Mouse (Mus musculus) embryo, embryonic 10.5 days (tissue): ENCODE measurements at regions not wholly inside any gene's neighbourhood (a gene's known extent, or its start where the extent isn't known, plus 50 kb on each side); places are given as distances from the start of the nearest gene placed in this dataset.

Experiments
- DNase-seq: peaks from one replicate; pipeline ENCODE4 v3.0.0-alpha.2; 2015; ENCODE audit warnings: low spot score

- DNase-seq: no peak
These were observed 129.0 kb upstream of the Tmem164 start for GRCm38 (mm10) chrX:142552196-142552595.

DNA sequence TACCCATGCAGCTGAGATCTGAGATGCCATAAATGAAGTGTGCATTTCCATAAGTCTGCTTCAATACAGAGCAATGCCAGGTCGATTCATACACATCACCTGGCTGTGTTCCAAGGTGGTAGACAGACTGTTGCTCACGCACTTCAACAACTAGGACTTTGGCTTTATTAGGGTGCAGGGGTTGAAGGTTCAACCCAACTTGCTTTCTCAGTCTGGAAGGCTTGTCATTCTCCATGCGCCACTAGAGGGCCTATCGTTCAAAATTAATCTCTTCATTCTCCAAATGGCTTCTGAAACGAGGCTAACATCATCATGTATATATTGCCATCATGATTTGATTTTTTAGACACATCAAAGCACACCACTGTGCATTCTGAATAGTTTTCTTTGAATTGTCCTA is 127.0 kb upstream of the Tmem164 start:
- DNase-seq: peak; percentile 55

GRCm38 (mm10) chrX:142557496-142557895 is 123.7 kb upstream of the Tmem164 start:
- no peak for DNase-seq

- DNase-seq: no peak
These were observed 120.8 kb upstream of the Tmem164 start for GRCm38 (mm10) chrX:142560209-142560912.

- DNase-seq: no peak
These were observed 119.4 kb upstream of the Tmem164 start for GRCm38 (mm10) chrX:142561788-142562187.

GRCm38 (mm10) chrX:142564186-142564585 is 117.0 kb upstream of the Tmem164 start:
- DNase-seq: no peak

GRCm38 (mm10) chrX:142571772-142572171 is 109.4 kb upstream of the Tmem164 start:
- no peak for DNase-seq

DNA sequence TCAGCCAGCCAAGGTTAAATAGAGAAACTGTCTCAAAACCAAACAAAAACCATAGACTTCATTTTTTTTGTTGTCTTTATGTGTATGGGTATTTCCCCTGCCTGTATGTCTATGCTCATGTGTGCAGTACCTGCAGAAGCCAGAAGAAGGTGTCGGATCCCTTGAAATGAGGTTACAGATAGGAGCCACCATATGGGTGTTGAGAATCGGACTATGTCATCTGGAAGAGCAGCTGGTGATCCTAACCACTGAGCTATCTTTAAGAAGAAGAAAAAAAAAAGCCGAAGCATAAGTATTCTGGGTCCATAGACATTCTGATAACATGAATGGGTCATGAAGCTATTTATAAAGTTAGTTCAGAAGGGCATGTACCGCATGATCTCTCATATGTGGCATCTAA is 107.2 kb upstream of the Tmem164 start:
- no peak for DNase-seq

DNA sequence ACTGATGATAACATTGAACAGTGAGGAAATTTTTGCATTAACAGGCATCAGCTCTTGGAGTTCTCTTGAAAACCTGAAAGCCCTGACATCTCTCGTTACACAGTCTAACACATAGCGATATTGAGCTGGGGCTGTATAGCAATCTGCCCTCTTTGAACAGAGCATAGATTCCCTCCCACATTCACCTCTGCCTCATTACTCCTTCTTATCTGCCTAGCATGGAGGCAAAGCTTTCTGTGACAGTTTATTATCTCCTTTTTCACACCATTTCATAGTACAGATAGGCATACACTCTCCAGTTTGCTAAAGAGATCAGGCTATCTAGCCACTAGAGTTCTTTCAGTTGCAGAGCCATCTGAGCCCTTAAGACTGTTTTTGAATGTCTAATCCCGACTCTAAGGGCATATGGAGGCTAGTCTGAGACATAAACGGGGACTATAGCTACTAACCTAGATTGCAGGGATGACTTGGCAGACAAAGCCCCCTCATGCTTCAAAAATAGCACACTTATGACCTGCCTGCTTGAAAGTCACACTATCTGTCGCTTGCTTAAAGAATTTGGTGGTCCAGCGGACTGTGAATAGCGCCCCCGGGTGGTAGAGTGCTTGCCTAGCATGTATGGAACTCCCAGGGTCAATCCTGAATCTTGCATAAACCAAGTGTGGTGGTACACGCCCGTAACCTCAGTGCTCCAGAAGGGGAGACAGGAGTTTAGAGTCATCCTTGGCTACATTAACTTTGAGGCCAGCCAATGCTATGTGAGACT is 106.1 kb upstream of the Tmem164 start:
- DNase-seq: no peak

DNA sequence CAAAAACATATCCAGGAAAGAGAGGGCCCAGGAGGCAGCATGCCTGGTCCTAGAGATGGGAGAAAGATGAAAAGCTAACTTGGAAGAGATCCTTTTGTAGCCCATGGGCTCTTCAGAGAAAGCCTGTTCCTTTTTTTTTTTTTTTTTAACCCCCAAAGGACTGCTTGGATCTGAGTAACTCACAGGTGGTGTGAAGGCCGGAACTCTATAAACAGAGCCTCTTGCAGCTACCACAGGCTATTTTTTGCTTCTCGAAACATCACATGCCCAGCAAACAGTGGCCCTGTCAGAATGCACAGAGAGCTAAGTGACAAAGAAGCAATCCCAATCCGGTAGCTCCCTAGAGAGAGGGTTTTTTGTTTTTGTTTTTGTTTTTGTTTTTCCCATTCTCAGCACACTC is 105.1 kb upstream of the Tmem164 start:
- DNase-seq: no peak

DNA sequence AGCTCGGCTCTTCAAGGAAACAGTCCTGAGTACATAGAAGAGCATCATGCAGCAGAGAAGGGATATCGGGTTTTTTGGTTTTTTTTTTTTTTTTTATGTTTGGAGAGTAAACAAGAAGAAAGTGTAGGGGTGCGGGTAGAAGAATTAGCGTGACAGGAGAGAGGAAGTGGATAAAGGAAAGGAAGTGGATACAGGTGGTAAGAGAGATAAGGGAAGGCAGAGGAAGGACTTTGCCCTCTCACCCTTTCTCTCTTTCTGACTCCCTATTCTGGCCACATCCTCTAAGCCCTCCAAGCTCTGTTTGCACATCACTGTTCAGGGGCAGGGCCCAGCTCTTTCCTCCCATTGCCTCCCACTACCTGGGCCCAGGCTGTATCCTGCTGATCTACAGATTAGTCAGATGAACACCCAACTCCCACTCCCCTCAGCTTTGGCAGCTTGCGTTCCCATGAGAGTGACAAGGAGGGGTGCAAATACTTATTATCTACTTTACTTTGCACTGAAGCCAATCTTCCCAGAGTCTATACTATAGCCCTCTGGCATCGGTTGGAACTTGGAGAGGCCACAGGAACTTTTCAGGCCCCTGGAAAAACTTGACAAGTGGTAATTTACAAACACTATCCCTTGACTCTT is 103.6 kb upstream of the Tmem164 start:
- no peak for DNase-seq

DNA sequence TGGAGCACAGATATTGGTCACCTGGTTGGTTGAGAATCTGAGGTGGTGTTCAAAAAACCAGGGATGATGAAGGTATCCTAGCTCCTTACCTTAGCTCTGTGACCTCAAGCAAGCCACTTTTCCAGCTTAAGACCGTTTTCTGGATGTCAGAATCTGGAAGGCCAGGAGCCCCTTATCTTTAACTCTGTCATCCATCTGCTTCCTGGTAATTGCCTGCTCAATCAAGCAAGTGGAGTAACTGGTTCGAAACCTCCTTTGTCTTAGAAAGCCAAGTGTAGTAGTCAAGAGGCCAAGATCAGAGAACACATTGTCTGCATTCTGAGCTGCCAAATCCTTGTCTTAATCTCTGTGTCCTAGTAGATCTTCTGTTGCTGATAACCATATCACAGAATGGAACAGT is 95.9 kb upstream of the Tmem164 start:
- no peak for DNase-seq

GRCm38 (mm10) chrX:142599377-142599776 is 81.8 kb upstream of the Tmem164 start:
- DNase-seq: no peak

DNA sequence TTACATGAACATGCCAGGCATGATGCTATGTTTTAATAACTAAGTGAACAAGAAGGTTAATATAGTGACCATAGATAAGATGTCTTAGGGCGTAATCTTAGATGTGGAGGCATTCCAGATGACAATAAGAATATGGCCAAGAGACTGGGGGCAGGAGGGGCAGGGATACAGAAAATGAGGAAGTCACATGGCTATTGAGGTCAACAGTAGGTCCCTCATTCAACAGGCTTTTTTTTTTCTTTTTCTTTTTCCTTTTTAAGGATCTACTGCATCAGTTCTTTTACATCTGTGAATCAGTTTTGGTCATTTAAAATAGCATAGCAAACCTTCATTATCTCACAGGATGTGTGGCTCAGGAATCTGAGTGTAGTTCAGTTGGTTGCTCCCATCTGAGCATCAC is 80.4 kb upstream of the Tmem164 start:
- no peak for DNase-seq

DNA sequence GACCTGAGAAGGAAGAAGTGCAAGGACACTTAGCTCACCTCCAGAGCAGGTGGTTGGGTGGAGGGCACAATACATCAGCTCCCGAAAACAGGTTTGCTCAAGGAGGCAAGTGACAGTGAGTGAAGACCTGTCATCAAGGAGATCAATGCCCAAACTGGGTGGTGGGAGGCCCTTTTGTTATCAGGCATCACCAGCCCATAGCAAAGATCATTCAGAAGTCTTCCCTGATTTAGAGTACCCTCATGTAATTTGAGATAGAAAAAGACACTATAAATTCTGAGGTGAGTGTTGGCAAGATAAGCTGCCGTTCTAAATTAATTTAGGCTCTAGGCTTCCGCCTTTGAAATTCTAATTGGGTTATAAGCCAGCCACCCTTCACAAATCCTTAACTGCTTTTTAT is 76.1 kb upstream of the Tmem164 start:
- no peak for DNase-seq

DNA sequence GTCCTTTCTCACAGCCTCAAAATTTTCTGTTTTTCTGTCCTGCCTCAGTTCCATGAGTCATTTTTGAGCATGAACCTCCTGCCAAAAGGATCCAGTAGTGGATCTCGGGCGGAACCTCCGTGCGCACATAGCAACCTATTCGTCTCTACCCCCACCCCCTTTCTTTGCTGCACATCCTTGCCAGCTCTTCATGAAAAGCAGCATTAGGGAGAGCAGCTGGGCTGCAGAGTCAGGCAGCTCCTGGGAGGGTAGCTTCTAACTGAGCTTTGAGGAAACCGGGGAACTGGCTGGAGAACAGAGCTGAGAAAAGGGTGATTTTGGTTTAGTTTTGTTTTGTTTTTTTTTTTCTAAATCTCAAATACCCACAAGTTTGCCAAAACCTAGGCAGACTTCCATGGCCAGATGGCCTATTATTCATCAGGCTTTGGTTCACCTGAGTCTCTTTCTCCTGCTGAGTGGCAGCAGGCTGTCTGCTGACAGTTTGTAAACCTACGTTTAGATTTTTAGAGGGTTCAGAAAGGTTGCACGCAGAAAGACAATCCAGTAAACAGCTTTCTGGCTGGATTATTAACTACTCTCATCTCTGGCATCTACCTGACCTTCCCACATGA is 74.5 kb upstream of the Tmem164 start:
- DNase-seq: no peak

GRCm38 (mm10) chrX:142616189-142616872 is 64.9 kb upstream of the Tmem164 start:
- DNase-seq: no peak

DNA sequence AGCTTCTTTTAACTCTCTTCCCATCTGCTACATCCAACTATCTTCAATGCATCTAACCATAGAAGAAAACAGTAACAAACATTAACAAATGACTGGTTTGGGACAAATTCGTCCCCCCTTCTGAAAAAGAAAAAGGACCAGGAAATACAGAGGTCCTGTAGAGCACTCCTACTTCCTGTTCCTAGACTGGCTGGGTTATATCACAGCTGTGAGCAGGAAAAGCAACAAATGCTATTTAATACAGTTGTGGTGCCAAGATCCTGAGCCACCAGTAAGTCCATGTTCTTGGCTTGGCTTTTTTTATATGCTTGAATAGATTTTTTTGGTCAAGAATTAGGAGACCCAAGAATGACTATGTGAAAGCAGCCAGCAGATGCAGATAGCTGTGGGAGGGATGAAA is 62.8 kb upstream of the Tmem164 start:
- no peak for DNase-seq

GRCm38 (mm10) chrX:142623359-142623758 is 57.8 kb upstream of the Tmem164 start:
- peak; percentile 52 for DNase-seq

DNA sequence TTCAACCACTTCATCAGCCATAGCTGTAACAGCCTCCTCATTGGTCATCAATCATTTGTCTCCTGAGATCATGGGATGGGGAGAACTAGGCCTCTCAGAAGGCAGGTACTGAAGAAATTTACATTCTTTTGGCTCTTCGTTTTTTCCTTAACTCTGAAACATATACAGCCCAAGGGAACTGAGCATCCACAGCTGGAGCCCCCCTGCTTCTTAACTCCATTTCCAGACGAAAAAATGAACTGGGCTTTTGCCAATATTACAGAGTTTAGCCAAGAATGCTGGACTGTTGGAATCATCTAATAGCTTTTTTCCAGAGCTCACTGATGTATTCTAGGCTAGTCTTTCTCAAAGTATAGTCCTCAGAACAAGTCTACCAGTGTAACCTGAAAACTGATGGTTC is 57.3 kb upstream of the Tmem164 start:
- DNase-seq: no peak
